8 mouse cellular contexts compared by ENCODE assay signal in the genomic region with DNA sequence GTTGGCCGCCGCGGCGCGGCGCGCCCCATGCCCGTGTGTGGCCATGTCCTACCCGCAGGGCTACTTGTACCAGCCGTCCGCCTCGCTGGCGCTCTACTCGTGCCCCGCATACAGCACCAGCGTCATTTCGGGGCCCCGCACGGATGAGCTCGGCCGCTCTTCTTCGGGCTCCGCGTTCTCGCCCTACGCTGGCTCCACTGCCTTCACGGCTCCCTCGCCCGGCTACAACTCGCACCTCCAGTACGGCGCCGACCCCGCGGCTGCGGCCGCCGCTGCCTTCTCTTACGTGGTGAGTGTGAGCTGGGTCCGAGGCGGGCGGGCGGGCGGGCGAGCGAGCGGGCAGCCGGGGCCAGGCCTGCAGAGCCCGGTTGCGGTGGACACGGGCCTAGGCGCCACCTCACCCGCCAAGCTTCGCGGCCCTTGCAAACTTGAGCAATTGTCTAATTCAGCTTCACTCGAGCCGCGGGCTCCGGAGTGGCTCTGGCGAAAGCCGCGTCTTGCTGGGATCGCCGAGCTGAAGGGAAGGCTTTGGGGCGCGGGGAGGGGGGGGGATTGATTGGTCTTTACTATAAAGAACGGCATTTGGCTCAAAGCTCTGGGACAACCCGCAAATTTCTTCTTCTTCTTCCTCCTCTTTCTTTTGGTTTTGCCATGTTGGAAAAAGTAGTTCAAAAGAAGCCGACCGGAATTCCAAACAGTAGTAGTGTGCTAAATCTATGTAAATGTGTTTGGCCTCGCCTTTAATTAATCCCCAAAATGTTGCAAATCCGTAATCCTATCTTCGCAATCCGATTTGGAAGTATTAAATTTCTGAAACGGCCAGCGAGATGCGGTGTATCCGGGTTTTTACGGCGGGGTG. TPM values are rescaled to one million over a fixed set of nuclear protein-coding genes. Genes with fewer than 3 reads are reported as not detected.
A peak's percentile ranks its signal among the peaks of the same experiment; 100 is the strongest.
DNase-seq lines count a peak whose midpoint lies in the region; ATAC-seq and TF ChIP-seq lines count a peak whose summit lies in the region.

No protein-coding gene starts in this region.

- H3K9ac ChIP-seq in lung, embryonic 15.5 days = peak overlapping the region; percentile 87
- H3K9ac ChIP-seq in kidney, postnatal 0 days (ENCODE audit: low read depth, low read length) = peak overlapping the region; percentile 61
- peak overlapping the region; percentile 78 for H3K9ac ChIP-seq in midbrain, postnatal 0 days (replicated peaks; ENCODE audit: low read length, poor library complexity, severe bottlenecking)

- H3K4me2 ChIP-seq in lung, embryonic 15.5 days = peak overlapping the region; percentile 78
- peak overlapping the region; percentile 74 for H3K4me2 ChIP-seq in kidney, postnatal 0 days (ENCODE audit: low read length)
- H3K4me2 ChIP-seq in midbrain, postnatal 0 days (ENCODE audit: low read depth, low read length, poor library complexity, severe bottlenecking) = peak overlapping the region; percentile 71

- H3K4me1 ChIP-seq in lung, embryonic 15.5 days = peaks cover 23% of the 10 kb centered on the region
- H3K4me1 ChIP-seq in heart, embryonic 10.5 days = peaks cover 47% of the 10 kb centered on the region
- H3K4me1 ChIP-seq in kidney, postnatal 0 days (replicated peaks; ENCODE audit: insufficient read depth, low read length) = peaks cover 15% of the 10 kb centered on the region; the same call in 1 of the 2 replicates
- H3K4me1 ChIP-seq in midbrain, postnatal 0 days (ENCODE audit: insufficient read depth, low read length) = peaks cover 4% of the 10 kb centered on the region

- no peak for DNase-seq in lung, postnatal 25 days (ENCODE audit: low spot score)
- peak; percentile 29 for DNase-seq in adrenal gland, postnatal 14 days
- peak; percentile 81 for DNase-seq in heart, embryonic 10.5 days (ENCODE audit: low spot score)
- peak; percentile 19 for DNase-seq in kidney, postnatal 0 days (ENCODE audit: low spot score)
- DNase-seq in midbrain, postnatal 0 days (ENCODE audit: low spot score) = no peak
- DNase-seq in thymus, adult 18-20 months = no peak
- no peak for DNase-seq in frontal cortex, postnatal 10 days (ENCODE audit: low spot score in 2 of 2)

- no peaks in the 10 kb centered on the region for H3K9me3 ChIP-seq in lung, embryonic 15.5 days
- no peaks in the 10 kb centered on the region for H3K9me3 ChIP-seq in heart, embryonic 10.5 days
- H3K9me3 ChIP-seq in kidney, postnatal 0 days (replicated peaks; ENCODE audit: low read length) = no peaks in the 10 kb centered on the region
- H3K9me3 ChIP-seq in midbrain, postnatal 0 days (ENCODE audit: low read length) = no peaks in the 10 kb centered on the region

- WGBS in lung, embryonic 15.5 days = under 1% methylated on average over 72 of the region's 80 CpGs
- WGBS in heart, embryonic 10.5 days = under 1% methylated on average over 80 of the region's 80 CpGs
- WGBS in kidney, postnatal 0 days = under 1% methylated on average over 75 of the region's 80 CpGs
- under 1% methylated on average over 73 of the region's 80 CpGs for WGBS in midbrain, postnatal 0 days

- no peaks in the 10 kb centered on the region for H3K36me3 ChIP-seq in lung, embryonic 15.5 days
- H3K36me3 ChIP-seq in heart, embryonic 10.5 days = peaks cover 15% of the 10 kb centered on the region; the same call in 1 of the 2 replicates
- no peaks in the 10 kb centered on the region for H3K36me3 ChIP-seq in kidney, postnatal 0 days (ENCODE audit: insufficient read depth, low read length)
- no peaks in the 10 kb centered on the region for H3K36me3 ChIP-seq in midbrain, postnatal 0 days (ENCODE audit: insufficient read depth, low read length)

- ATAC-seq in lung, embryonic 15.5 days (ENCODE audit: borderline replicate concordance, extremely low read depth, low FRiP score, low TSS enrichment) = no peak
- no peak for ATAC-seq in kidney, postnatal 0 days (replicated peaks; ENCODE audit: low FRiP score, low read depth)
- no peak for ATAC-seq in midbrain, postnatal 0 days (ENCODE audit: low FRiP score)

- no peak for TF ChIP-seq CTCF in kidney, postnatal 0 days (IDR thresholded peaks at IDR 0.05; ENCODE audit: low read depth)
- no peak for TF ChIP-seq CTCF in midbrain, postnatal 0 days (IDR thresholded peaks at IDR 0.05)

- H3K27me3 ChIP-seq in lung, embryonic 15.5 days = peaks cover 81% of the 10 kb centered on the region
- H3K27me3 ChIP-seq in heart, embryonic 10.5 days (ENCODE audit: insufficient read depth, poor library complexity, severe bottlenecking) = peaks cover 57% of the 10 kb centered on the region
- peaks cover 52% of the 10 kb centered on the region for H3K27me3 ChIP-seq in kidney, postnatal 0 days (ENCODE audit: insufficient read depth, low read length)
- H3K27me3 ChIP-seq in midbrain, postnatal 0 days (ENCODE audit: insufficient read depth, low read length) = no peaks in the 10 kb centered on the region; the same call in 1 of the 2 replicates

- peak overlapping the region; percentile 96 for H3K27ac ChIP-seq in lung, embryonic 15.5 days
- H3K27ac ChIP-seq in heart, embryonic 10.5 days = peak overlapping the region; percentile 91
- H3K27ac ChIP-seq in kidney, postnatal 0 days = peak overlapping the region; percentile 60; the same call in 1 of the 2 replicates
- H3K27ac ChIP-seq in midbrain, postnatal 0 days (ENCODE audit: low read depth, low read length) = peak overlapping the region; percentile 87

- H3K4me3 ChIP-seq in lung, embryonic 15.5 days = peak overlapping the region; percentile 73
- peak overlapping the region; percentile 82 for H3K4me3 ChIP-seq in heart, embryonic 10.5 days
- peak overlapping the region; percentile 60 for H3K4me3 ChIP-seq in kidney, postnatal 0 days (replicated peaks; ENCODE audit: low read depth, low read length)
- peak overlapping the region; percentile 66 for H3K4me3 ChIP-seq in midbrain, postnatal 0 days (ENCODE audit: low read depth, low read length)

RNA-seq across cellular contexts. Expression of a gene that starts 0.9 kb away (rescaled TPM):
- 19.8 and 20.4 TPM in 2 replicates for polyA plus RNA-seq in lung, embryonic 15.5 days (2015; fragmentation: Nextera tagmentation; extraction: Ambion mirVana)
- total RNA-seq in adrenal gland, postnatal 14 days (2021) = 1.5 and 1.7 TPM in 2 replicates
- polyA plus RNA-seq in heart, embryonic 10.5 days (2016; fragmentation: Nextera tagmentation; extraction: Ambion mirVana) = 13.2 and 13.7 TPM in 2 replicates
- 3.0 and 3.9 TPM in 2 replicates for polyA plus RNA-seq in kidney, postnatal 0 days (2015; fragmentation: Nextera tagmentation; extraction: Ambion mirVana)
- total RNA-seq in midbrain, postnatal 0 days (2014; rRNA removed) = 30.5 and 37.7 TPM in 2 replicates
- 14.1 and 16.1 TPM in 2 replicates for polyA plus RNA-seq in midbrain, postnatal 0 days (2015; fragmentation: Nextera tagmentation; extraction: Ambion mirVana)

Comparison
In these comparisons a context has a peak if more than half of its experiments do, and no peak if none do; other contexts are left out.
1. DNase-seq: peak in adrenal gland, postnatal 14 days (single experiment), heart, embryonic 10.5 days (single experiment) and kidney, postnatal 0 days (single experiment); none in lung, postnatal 25 days (single experiment), midbrain, postnatal 0 days (single experiment), thymus, adult 18-20 months (0 of 2) and frontal cortex, postnatal 10 days (0 of 2).
2. Peak in every context shown above with its lines, with median percentiles within 50 percentile points of each other: H3K27ac ChIP-seq, H3K4me2 ChIP-seq, H3K4me3 ChIP-seq and H3K9ac ChIP-seq.